Mouse (Mus musculus): ENCODE measurements around the gene Ank.

Ank gene

DNA sequence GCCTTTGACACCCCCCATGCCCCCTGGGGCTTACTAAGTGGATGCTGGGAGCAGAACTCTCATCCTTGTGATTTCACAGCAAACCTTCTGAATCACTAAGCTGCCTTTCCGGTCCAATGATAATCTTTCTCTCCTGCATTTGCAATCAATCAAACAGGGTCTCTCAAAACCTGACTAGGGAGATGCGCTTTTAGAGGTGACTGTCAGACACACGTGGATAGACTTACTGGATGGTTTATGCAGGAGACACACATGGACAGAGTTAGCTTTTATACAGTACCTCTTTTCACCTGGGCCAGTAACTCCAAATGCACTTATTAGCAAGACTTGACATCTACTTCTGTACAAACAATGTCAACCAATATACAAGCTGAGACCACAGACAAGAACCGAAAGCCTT, 131.0 kb downstream of the Ank start:
- DNase-seq (ENCODE audit: low spot score in 2 of 2) = no peak

GRCm38 (mm10) chr15:27598786-27599385, 132.4 kb downstream of the Ank start:
- no peak for DNase-seq (ENCODE audit: low spot score in 2 of 2)

- DNase-seq (ENCODE audit: low spot score in 2 of 2) = no peak
These were observed 134.0 kb downstream of the Ank start for GRCm38 (mm10) chr15:27600524-27600923.

- no peak for DNase-seq (ENCODE audit: low spot score in 2 of 2)
These were observed 138.1 kb downstream of the Ank start for GRCm38 (mm10) chr15:27604558-27604957.

GRCm38 (mm10) chr15:27605252-27605651, 138.8 kb downstream of the Ank start:
- no peak for DNase-seq (ENCODE audit: low spot score in 2 of 2)

DNA sequence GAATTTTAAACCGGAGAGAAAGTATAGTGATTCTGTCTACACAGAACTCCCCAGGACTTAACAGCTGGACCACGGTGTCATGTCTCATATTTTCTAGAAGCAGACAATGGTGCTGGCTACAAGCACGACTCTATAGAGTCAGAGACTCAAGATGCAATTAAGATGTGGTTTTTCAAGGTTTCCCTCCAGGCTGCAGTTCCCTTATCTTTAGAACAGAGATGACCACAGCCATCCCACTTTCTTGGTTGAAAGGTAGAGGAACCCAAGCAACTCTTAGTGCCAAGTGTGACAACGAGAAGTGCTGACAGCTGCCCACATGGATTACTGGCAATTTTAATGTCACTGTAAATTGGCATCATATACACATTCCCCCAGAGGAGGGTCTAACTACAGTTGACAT, 143.1 kb downstream of the Ank start:
- DNase-seq (ENCODE audit: low spot score in 2 of 2) = no peak

- DNase-seq (ENCODE audit: low spot score in 2 of 2) = peak in 1 of 2 experiments; percentile 63
These were observed 146.2 kb downstream of the Ank start for GRCm38 (mm10) chr15:27612533-27613221.

DNA sequence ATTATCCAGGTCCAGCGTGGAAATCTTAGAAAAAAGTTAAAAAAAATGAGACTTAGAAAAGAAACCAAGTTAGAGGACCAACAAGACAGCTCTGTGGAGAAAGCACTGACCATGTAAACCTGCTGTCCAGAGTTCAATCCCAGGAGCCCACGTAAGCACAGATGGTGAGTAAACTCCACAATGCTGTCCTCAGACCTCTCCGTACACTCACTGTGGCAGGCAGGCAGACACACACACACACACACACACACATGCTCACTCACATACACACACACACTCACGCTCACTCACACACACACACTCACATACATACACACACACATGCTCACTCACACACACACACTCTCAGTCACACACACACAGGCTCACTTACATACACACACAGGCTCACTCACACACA, 146.8 kb downstream of the Ank start:
- DNase-seq (ENCODE audit: low spot score in 2 of 2) = no peak

GRCm38 (mm10) chr15:27616159-27616558, 149.7 kb downstream of the Ank start:
- DNase-seq (ENCODE audit: low spot score in 2 of 2) = no peak

DNA sequence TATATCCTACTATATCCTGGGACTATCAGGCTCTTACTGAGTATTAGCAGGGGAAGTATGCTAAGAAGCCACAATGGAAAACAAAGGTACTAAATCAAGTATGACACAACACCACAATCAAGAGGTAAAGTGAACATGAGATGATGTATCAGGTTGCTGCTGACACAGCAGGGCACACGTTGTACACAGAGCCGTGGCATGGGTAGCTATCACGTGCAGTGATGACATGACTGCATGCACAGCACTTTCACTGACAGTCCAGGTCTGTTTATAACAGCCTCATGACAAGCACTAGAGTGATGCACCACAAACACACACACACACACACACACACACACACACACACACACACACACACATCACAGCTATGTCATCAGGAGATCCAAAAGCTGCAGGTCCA, 150.8 kb downstream of the Ank start:
- no peak for DNase-seq (ENCODE audit: low spot score in 2 of 2)

GRCm38 (mm10) chr15:27618778-27619533, 152.5 kb downstream of the Ank start:
- no peak for DNase-seq (ENCODE audit: low spot score in 2 of 2)

DNA sequence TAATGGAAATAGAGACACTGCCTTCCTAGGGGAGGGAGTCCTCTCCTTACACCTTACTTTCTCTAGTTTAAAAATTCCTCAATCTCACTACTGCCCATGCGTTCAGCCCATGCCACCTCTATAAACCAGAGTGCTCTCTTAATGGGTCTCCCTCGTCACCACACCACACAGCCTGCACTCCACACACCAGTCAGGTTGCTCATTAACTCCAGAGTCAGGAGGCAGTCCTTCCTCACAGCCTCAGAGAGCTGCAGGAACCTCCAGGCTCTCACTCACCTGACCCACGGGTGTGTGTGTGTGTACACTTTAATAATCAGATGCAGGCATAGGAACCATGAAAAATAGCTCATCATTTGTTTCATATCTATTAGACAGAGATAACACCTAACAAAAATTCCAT, 153.2 kb downstream of the Ank start:
- DNase-seq (ENCODE audit: low spot score in 2 of 2) = no peak

DNA sequence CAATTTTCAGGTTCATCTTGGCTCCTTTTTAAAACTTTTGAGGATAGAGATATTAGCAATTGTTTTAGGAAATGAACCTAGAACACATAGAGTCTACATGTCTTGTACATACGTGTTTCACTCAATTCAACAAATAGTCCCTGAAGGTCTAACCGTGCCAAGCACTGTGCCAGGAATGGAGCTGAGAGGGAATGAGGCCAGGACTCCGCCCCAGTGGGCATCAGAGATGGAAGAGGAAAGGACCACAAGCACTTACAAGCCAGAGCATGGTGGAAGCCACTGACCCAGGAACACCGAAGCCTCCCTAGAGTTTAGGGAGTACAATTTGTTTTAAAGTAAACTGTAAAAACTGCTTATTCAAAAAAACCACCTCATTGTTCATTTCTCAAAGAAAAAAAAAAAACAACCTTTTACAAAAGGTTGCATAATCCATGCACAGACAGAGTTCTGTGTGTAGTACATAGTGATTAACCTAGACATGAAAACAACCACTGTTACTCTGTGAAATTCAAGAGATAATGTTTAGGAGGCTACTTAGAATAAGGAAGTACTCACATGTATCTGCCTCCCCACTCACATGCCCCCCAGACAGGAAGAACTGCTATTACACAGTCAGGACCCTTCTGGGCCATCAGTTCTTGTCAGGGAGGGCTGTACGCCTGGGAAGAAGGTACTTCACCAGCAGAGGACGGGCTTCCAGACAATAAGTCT, 154.2 kb downstream of the Ank start:
- no peak for DNase-seq (ENCODE audit: low spot score in 2 of 2)

DNA sequence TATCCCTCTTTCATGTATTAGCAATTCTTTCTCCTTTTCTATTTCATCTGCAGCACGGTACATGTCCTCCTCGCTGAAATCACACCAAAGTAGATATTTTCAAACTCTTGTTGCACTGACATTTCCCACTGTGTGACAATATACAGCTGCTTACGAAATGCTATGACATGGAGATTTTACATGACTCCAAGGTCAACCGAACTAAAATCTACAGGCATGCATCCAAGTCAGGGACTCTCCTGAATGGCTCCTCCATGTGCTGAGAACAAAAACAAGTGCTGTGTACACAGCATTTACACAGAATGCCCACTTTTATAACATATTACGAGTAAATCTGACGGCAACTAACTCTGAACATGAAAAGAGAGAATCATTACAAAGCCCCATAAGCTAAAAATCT, 156.8 kb downstream of the Ank start:
- DNase-seq (ENCODE audit: low spot score in 2 of 2) = no peak

- no peak for DNase-seq (ENCODE audit: low spot score in 2 of 2)
These were observed 158.8 kb downstream of the Ank start for GRCm38 (mm10) chr15:27625014-27625889.

DNA sequence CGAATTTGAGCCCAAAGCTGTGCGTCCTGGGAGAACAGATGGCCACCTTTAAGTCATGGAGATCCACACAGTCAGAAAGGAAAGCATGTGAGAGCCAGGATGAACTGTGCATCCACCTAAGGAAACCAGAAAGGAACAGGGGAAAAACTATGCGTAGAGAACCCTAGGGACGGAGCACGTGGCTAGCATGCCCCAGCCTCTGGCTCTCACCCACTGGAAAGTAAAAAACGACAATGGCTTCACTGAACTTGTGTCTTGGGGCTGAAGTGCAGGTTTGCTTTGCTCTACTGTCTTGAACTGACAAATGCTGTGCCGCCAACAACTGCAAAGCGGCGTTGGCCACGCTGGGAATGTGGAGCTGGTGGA, 159.4 kb downstream of the Ank start:
- no peak for DNase-seq (ENCODE audit: low spot score in 2 of 2)

- no peak for DNase-seq (ENCODE audit: low spot score in 2 of 2)
These were observed 159.8 kb downstream of the Ank start for GRCm38 (mm10) chr15:27626314-27626713.

DNA sequence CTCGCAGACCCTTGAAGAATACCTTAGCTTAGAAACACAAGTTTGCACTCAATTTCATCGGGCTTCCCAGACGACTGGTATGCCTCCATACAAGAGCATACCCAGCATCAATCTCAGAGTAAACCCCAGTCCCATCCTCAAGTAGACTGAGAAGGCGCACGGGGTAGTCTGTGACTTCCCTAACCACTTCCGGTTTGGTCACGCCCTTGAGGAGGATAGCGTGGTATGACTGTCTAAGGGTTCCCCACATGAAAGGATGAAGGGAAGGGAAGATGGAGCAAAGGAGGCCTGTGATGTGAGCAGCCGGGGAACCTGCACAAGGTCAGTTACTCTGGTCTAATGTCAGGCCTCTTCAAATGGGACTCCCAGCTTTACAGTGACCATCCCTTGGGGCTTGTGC, 161.3 kb downstream of the Ank start:
- DNase-seq (ENCODE audit: low spot score in 2 of 2) = no peak

GRCm38 (mm10) chr15:27629046-27629445, 162.6 kb downstream of the Ank start:
- DNase-seq (ENCODE audit: low spot score in 2 of 2) = no peak

DNA sequence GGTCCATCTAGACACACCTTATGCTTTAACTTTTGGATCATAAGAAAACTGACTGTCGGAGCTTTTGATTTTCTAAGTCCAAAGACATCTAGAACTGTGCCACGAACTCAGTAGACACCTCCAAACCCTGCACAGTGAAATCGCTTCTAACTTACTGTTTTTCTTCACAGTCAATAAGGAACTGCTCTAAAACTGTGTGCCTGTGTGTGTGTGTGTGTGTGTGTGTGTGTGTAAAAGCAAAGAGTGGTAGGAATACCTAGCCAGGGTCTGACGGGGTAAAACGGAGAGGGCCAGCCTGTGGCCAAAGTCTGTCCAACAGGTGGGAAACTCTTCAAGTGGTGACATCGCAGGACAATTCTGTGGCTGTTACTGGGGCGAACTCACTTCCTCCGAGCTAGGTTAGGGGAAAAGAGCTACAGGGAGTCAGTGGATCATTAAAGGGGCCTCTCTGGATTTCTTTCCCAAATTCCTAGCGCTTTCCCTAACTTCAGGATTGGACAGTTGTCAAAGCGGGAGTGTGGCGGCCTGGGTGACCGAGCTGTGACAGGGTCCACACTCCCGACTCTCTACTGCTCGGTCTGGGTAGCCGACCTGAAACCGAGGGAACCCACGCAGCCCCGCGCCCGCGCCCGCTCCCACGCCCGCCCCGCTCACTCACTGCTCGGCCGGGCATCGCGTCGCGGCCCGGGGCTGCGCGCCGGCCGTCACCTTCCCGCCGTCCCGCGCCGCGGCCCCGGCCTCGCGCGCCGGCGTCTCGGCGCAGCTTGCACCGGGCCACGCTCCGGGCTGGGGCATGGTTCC, 163.5 kb downstream of the Ank start:
- no peak for DNase-seq (ENCODE audit: low spot score in 2 of 2)
